Mouse (Mus musculus) liver, embryonic 12.5 days (tissue): ENCODE measurements around the gene Mbnl1. TPM values are rescaled to one million over a fixed set of nuclear protein-coding genes. Genes with fewer than 3 reads are reported as not detected.

Experiments used
- ATAC-seq: fragments of 200-750 bp; cut with Nextera tagmentation; 2 replicates; pipeline ENCODE4 v1.8.0; 2017; ENCODE audit warnings: moderate number of reproducible peaks, mild to moderate bottlenecking, moderate library complexity
- H3K27ac ChIP-seq: fragments of 300-500 bp; sonication (generic); 2 replicates; pipeline ENCODE4 v1.5.1; 2016; ENCODE audit warnings: mild to moderate bottlenecking
- H3K27me3 ChIP-seq: fragments of 300-500 bp; sonication (generic); replicated peaks from 2 replicates; pipeline ENCODE4 v1.6.1; 2016; ENCODE audit warnings: mild to moderate bottlenecking, moderate library complexity
- H3K36me3 ChIP-seq: fragments of 300-500 bp; sonication (generic); 2 replicates; pipeline ENCODE4 v1.6.1; 2016; ENCODE audit warnings: mild to moderate bottlenecking, moderate library complexity
- H3K4me1 ChIP-seq: fragments of 300-500 bp; sonication (generic); 2 replicates; pipeline ENCODE4 v1.6.1; 2016
- H3K4me2 ChIP-seq: fragments of 300-500 bp; sonication (generic); 2 replicates; pipeline ENCODE4 v1.6.1; 2016; ENCODE audit warnings: mild to moderate bottlenecking, moderate library complexity
- H3K4me3 ChIP-seq: fragments of 300-500 bp; sonication (generic); 2 replicates; pipeline ENCODE4 v1.5.1; 2016; ENCODE audit warnings: mild to moderate bottlenecking, moderate library complexity
- H3K9ac ChIP-seq: fragments of 300-500 bp; sonication (generic); 2 replicates; pipeline ENCODE4 v1.6.1; 2016; ENCODE audit warnings: mild to moderate bottlenecking, moderate library complexity
- H3K9me3 ChIP-seq: fragments of 300-500 bp; sonication (generic); replicated peaks from 2 replicates; pipeline ENCODE4 v1.6.1; 2016; ENCODE audit warnings: mild to moderate bottlenecking, moderate library complexity
- WGBS: fragments of 180-500 bp; shearing (Covaris S2); methylation state at CpG from one replicate; pipeline ENCODE4 v1.1.7; 2016; ENCODE audit not compliant: insufficient replicate concordance; 5-methylcytosine and 5-hydroxymethylcytosine counted together
- polyA plus RNA-seq: library from polyadenylated mRNA; unstranded; fragments of >200 nt; fragmentation: Nextera tagmentation; extraction: Ambion mirVana; gene quantifications from 2 replicates; pipeline ENCODE4 v1.2.1, GENCODE M21; 2016

The Mbnl1 gene
- polyA plus RNA-seq, 1 experiment from 2014 or later, result 171 TPM

GRCm38 (mm10) chr3:60506821-60507220 is 34.2 kb downstream of the Mbnl1 start:
- Histone ChIP-seq H3K9me3 (no peaks in the 10 kb centered on the region), H3K36me3 (peaks cover 14% of the 10 kb centered on the region; the same call in 1 of the 2 replicates), H3K27ac (no peak overlapping the region), H3K4me2 (0 out of 2 replicates have a peak overlapping the region, but pooled peaks have one; percentile 7), H3K4me3 (no peak overlapping the region), H3K9ac (no peak overlapping the region), H3K4me1 (peaks cover 82% of the 10 kb centered on the region), H3K27me3 (no peaks in the 10 kb centered on the region)
- 72% methylated on average over 5 of the region's 5 CpGs for WGBS
- no peak for ATAC-seq

- Histone ChIP-seq H3K27ac (0 out of 2 replicates have a peak overlapping the region, but pooled peaks have one; percentile 14), H3K4me3 (no peak overlapping the region), H3K9me3 (no peaks in the 10 kb centered on the region), H3K4me1 (peaks cover 86% of the 10 kb centered on the region), H3K9ac (no peak overlapping the region), H3K36me3 (peaks cover 14% of the 10 kb centered on the region; the same call in 1 of the 2 replicates), H3K27me3 (no peaks in the 10 kb centered on the region), H3K4me2 (no peak overlapping the region)
- ATAC-seq, result no peak
- 78% methylated on average over 3 of the region's 3 CpGs for WGBS
Measured at GRCm38 (mm10) chr3:60507496-60507895, 34.9 kb downstream of the Mbnl1 start.

GRCm38 (mm10) chr3:60507979-60508378 is 35.3 kb downstream of the Mbnl1 start:
- peaks cover 86% of the 10 kb centered on the region for H3K4me1 ChIP-seq
- H3K36me3 ChIP-seq, result peaks cover 14% of the 10 kb centered on the region; the same call in 1 of the 2 replicates
- no peaks in the 10 kb centered on the region for H3K9me3 ChIP-seq
- no peaks in the 10 kb centered on the region for H3K27me3 ChIP-seq
- no peak overlapping the region for H3K27ac ChIP-seq
- H3K4me2 ChIP-seq, result peak overlapping the region; percentile 2; the same call in 1 of the 2 replicates
- H3K4me3 ChIP-seq, result no peak overlapping the region
- 82% methylated on average over 2 of the region's 2 CpGs for WGBS
- H3K9ac ChIP-seq, result 0 out of 2 replicates have a peak overlapping the region, but pooled peaks have one; percentile 31
- ATAC-seq, result no peak

GRCm38 (mm10) chr3:60511197-60511596 is 38.6 kb downstream of the Mbnl1 start:
- H3K4me1 ChIP-seq, result peaks cover 79% of the 10 kb centered on the region
- 62% methylated on average over 3 of the region's 3 CpGs for WGBS
- no peak overlapping the region for H3K4me3 ChIP-seq
- ATAC-seq, result no peak
- no peak overlapping the region for H3K9ac ChIP-seq
- H3K27ac ChIP-seq, result no peak overlapping the region
- H3K9me3 ChIP-seq, result no peaks in the 10 kb centered on the region
- peaks cover 20% of the 10 kb centered on the region for H3K36me3 ChIP-seq
- H3K4me2 ChIP-seq, result no peak overlapping the region
- H3K27me3 ChIP-seq, result no peaks in the 10 kb centered on the region

GRCm38 (mm10) chr3:60513337-60513736 is 40.7 kb downstream of the Mbnl1 start:
- Histone ChIP-seq H3K4me2 (no peak overlapping the region), H3K4me3 (no peak overlapping the region), H3K9me3 (no peaks in the 10 kb centered on the region), H3K4me1 (peaks cover 78% of the 10 kb centered on the region), H3K36me3 (peaks cover 15% of the 10 kb centered on the region), H3K9ac (no peak overlapping the region), H3K27ac (peak overlapping the region; percentile 30; the same call in 1 of the 2 replicates), H3K27me3 (no peaks in the 10 kb centered on the region)
- ATAC-seq, result no peak
- 65% methylated on average over 7 of the region's 7 CpGs for WGBS

- WGBS, result 71% methylated on average over 2 of the region's 2 CpGs
- Histone ChIP-seq H3K27ac (no peak overlapping the region; the same call in 1 of the 2 replicates), H3K4me1 (peaks cover 76% of the 10 kb centered on the region), H3K27me3 (no peaks in the 10 kb centered on the region), H3K9ac (no peak overlapping the region), H3K4me2 (no peak overlapping the region), H3K9me3 (no peaks in the 10 kb centered on the region), H3K4me3 (no peak overlapping the region), H3K36me3 (peaks cover 12% of the 10 kb centered on the region)
- no peak for ATAC-seq
Measured at GRCm38 (mm10) chr3:60513746-60514145, 41.1 kb downstream of the Mbnl1 start.

GRCm38 (mm10) chr3:60515430-60515829 is 42.8 kb downstream of the Mbnl1 start:
- Histone ChIP-seq H3K36me3 (peaks cover 10% of the 10 kb centered on the region), H3K27ac (no peak overlapping the region), H3K9ac (no peak overlapping the region), H3K4me2 (no peak overlapping the region), H3K4me3 (no peak overlapping the region), H3K27me3 (no peaks in the 10 kb centered on the region), H3K4me1 (peaks cover 74% of the 10 kb centered on the region), H3K9me3 (no peaks in the 10 kb centered on the region)
- peak; percentile 60; the same call in 1 of the 2 replicates for ATAC-seq

GRCm38 (mm10) chr3:60516054-60516674 is 43.5 kb downstream of the Mbnl1 start:
- peak overlapping the region; percentile 49 for H3K27ac ChIP-seq
- peaks cover 9% of the 10 kb centered on the region for H3K36me3 ChIP-seq
- H3K9ac ChIP-seq, result no peak overlapping the region
- no peak overlapping the region for H3K4me3 ChIP-seq
- 31% methylated on average over 12 of the region's 12 CpGs for WGBS
- no peaks in the 10 kb centered on the region for H3K9me3 ChIP-seq
- H3K27me3 ChIP-seq, result no peaks in the 10 kb centered on the region
- peak; percentile 65 for ATAC-seq
- H3K4me1 ChIP-seq, result peaks cover 69% of the 10 kb centered on the region
- peak overlapping the region; percentile 26; the same call in 1 of the 2 replicates for H3K4me2 ChIP-seq

GRCm38 (mm10) chr3:60517234-60517787 is 44.7 kb downstream of the Mbnl1 start:
- Histone ChIP-seq H3K9me3 (no peaks in the 10 kb centered on the region), H3K4me3 (no peak overlapping the region), H3K4me1 (peaks cover 69% of the 10 kb centered on the region), H3K9ac (no peak overlapping the region), H3K27ac (peak overlapping the region; percentile 36; the same call in 1 of the 2 replicates), H3K27me3 (no peaks in the 10 kb centered on the region), H3K36me3 (peaks cover 9% of the 10 kb centered on the region), H3K4me2 (no peak overlapping the region)
- no peak for ATAC-seq
- 58% methylated on average over 3 of the region's 3 CpGs for WGBS

GRCm38 (mm10) chr3:60519337-60519736 is 46.7 kb downstream of the Mbnl1 start:
- Histone ChIP-seq H3K9ac (no peak overlapping the region), H3K4me2 (no peak overlapping the region), H3K9me3 (no peaks in the 10 kb centered on the region), H3K27me3 (no peaks in the 10 kb centered on the region), H3K36me3 (peaks cover 6% of the 10 kb centered on the region), H3K4me3 (no peak overlapping the region), H3K4me1 (peaks cover 65% of the 10 kb centered on the region), H3K27ac (no peak overlapping the region)
- ATAC-seq, result no peak
- 58% methylated on average over 3 of the region's 3 CpGs for WGBS

- H3K27ac ChIP-seq, result no peak overlapping the region
- no peak overlapping the region for H3K4me2 ChIP-seq
- WGBS, result 76% methylated on average over 1 of the region's 1 CpGs
Measured at GRCm38 (mm10) chr3:60524127-60524526, 51.5 kb downstream of the Mbnl1 start.

GRCm38 (mm10) chr3:60531286-60531685 is 58.7 kb downstream of the Mbnl1 start:
- Histone ChIP-seq H3K4me2 (no peak overlapping the region), H3K9ac (no peak overlapping the region), H3K9me3 (no peaks in the 10 kb centered on the region), H3K27ac (no peak overlapping the region), H3K27me3 (no peaks in the 10 kb centered on the region), H3K36me3 (peaks cover 31% of the 10 kb centered on the region), H3K4me1 (peaks cover 68% of the 10 kb centered on the region), H3K4me3 (no peak overlapping the region)
- WGBS, result 47% methylated on average over 5 of the region's 5 CpGs
- ATAC-seq, result no peak

More at GRCm38 (mm10) chr3:60524127-60524526, 51.5 kb downstream of the Mbnl1 start:
- Histone ChIP-seq H3K4me1 (peaks cover 74% of the 10 kb centered on the region), H3K4me3 (no peak overlapping the region), H3K9ac (no peak overlapping the region), H3K9me3 (no peaks in the 10 kb centered on the region), H3K36me3 (peaks cover 19% of the 10 kb centered on the region), H3K27me3 (no peaks in the 10 kb centered on the region)
- no peak for ATAC-seq
